In the genomic region with DNA sequence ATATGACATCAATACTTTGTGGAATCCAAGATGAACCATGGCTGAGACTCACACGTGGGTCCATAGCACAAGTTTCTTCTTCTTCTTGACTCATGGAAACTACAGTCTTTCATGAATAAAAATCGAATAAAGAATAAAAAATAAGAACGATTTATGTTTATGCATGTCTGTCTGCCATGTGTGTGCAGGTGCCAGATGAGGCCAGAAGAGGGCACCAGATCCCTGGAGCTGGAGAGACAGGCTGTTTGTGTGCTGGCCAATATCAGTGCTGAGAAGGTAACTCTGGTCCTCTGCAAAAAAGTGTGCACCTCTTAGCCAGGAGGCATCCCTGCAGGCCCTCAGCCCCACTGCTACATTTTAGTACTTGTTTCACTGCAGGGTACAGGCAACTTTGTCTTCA, we compare ENCODE assay signal across 12 mouse cellular contexts. TPM values are rescaled to one million over a fixed set of nuclear protein-coding genes. Genes with fewer than 3 reads are reported as not detected.
DNase-seq lines count a peak whose midpoint lies in the region; TF ChIP-seq lines count a peak whose summit lies in the region.
"Had no signal": no experiment of that assay in that cellular context is flagged by ENCODE, and none has a peak within 500 bp of the region (broad histone marks: within the 10 kb centered on the region; RNA-seq: fewer than 3 reads in every experiment).

No protein-coding gene starts in this region.

- 74% methylated on average over 3 of the region's 3 CpGs for WGBS in bone marrow, adult 2 months

- peak; percentile 30 for DNase-seq in adrenal gland, postnatal 14 days
- no peak for DNase-seq in adrenal gland, postnatal 36 days
- peak; percentile 19 for DNase-seq in left cerebral cortex, postnatal 4 days
- no peak for DNase-seq in left cerebral cortex, postnatal 10 days (ENCODE audit: extremely low spot score in 1 of 2, low spot score in 2 of 2)
- peak; percentile 33 for DNase-seq in 416B (ENCODE audit: low read depth)
- no peak for DNase-seq in urinary bladder, postnatal 36 days (ENCODE audit: low spot score in 2 of 2)
- no peak for DNase-seq in kidney, postnatal 25 days
- DNase-seq: cerebellum, adult 11 months; gastrocnemius, postnatal 14 days had no signal

- TF ChIP-seq POLR2A in bone marrow, adult 2 months (IDR thresholded peaks at IDR 0.05; ENCODE audit: borderline replicate concordance, control insufficient read depth, low read depth, low read length), result no peak

- no peak overlapping the region for H3K4me3 ChIP-seq in bone marrow, adult 2 months (replicated peaks; ENCODE audit: control insufficient read depth, low read depth, low read length)
- H3K4me3 ChIP-seq: heart, embryonic 15.5 days; limb, embryonic 12.5 days had no signal

- intact Hi-C loops in left cerebral cortex, postnatal 4 days (cut with DNase I), result no loop called here
- intact Hi-C loops in left cerebral cortex, postnatal 10 days (cut with DNase I), result no loop called here

- TF ChIP-seq CTCF in bone marrow, adult 2 months (IDR thresholded peaks at IDR 0.05; ENCODE audit: control insufficient read depth, insufficient read depth, low read length), result peak; percentile 36; the same call in 1 of the 2 replicates

- no peak overlapping the region for H3K27ac ChIP-seq in bone marrow, adult 2 months (ENCODE audit: control insufficient read depth, insufficient read depth, low read depth, low read length, poor library complexity)
- H3K27ac ChIP-seq: heart, embryonic 15.5 days; limb, embryonic 12.5 days had no signal

- no peaks in the 10 kb centered on the region; the same call in 1 of the 2 replicates for H3K4me1 ChIP-seq in bone marrow, adult 2 months (ENCODE audit: control insufficient read depth, insufficient read depth, low read length)

RNA-seq across cellular contexts. Expression of a gene that starts 34.2 kb away (rescaled TPM):
- 84.8 and 103 TPM in 2 replicates for total RNA-seq in adrenal gland, postnatal 14 days (2021)
- total RNA-seq in adrenal gland, postnatal 36 days (2021), result 10 to 100 TPM; 70.3 to 90.1 TPM
- total RNA-seq in left cerebral cortex, postnatal 4 days (2021), result 100 to 1,000 TPM; 110 to 114 TPM
- 10 to 100 TPM; 91.7 to 94.7 TPM for total RNA-seq in left cerebral cortex, postnatal 10 days (2021)
- 53.5 and 89.4 TPM in 2 replicates for polyA plus RNA-seq in bone marrow, adult 2 months (2011; ENCODE audit: insufficient read depth, insufficient read length, low replicate concordance, missing spikeins)

Comparison
In these comparisons a context has a peak if more than half of its experiments do, and no peak if none do; other contexts are left out.
1. DNase-seq: peak in adrenal gland, postnatal 14 days (single experiment), left cerebral cortex, postnatal 4 days (single experiment) and 416B (single experiment); none in adrenal gland, postnatal 36 days (0 of 2), left cerebral cortex, postnatal 10 days (0 of 2), urinary bladder, postnatal 36 days (0 of 2) and kidney, postnatal 25 days (0 of 2).